Mouse (Mus musculus) heart, postnatal 36 days (tissue): Measurements from ENCODE around the gene Pip5k1c. TPM values are rescaled to one million over a fixed set of nuclear protein-coding genes. Genes with fewer than 3 reads are reported as not detected.

Experiments
- DNase-seq, 2 experiments: peaks; one replicate each; pipeline ENCODE4 v3.0.0; 2021 to 2022
- intact Hi-C: fragments of 180-260 bp; cut with DNase I; formaldehyde crosslinking; loops from one replicate; pipeline ENCODE4 v1.15.1; 2025
- microRNA-seq, 2 experiments: library from miRNA; unstranded; fragments of <30 nt; microRNA quantifications; one replicate each; pipeline ENCODE4 v1.2.0; 2021; ENCODE audit warnings: borderline number of aligned reads in 2 of 2
- total RNA-seq, 2 experiments: library from RNA; stranded (reverse); gene quantifications; 2 replicates each; pipeline ENCODE4 v1.2.3; 2021

Gene Pip5k1c
- total RNA-seq, 2 experiments from 2014 or later, result 31.5 to 33.3 TPM

DNA sequence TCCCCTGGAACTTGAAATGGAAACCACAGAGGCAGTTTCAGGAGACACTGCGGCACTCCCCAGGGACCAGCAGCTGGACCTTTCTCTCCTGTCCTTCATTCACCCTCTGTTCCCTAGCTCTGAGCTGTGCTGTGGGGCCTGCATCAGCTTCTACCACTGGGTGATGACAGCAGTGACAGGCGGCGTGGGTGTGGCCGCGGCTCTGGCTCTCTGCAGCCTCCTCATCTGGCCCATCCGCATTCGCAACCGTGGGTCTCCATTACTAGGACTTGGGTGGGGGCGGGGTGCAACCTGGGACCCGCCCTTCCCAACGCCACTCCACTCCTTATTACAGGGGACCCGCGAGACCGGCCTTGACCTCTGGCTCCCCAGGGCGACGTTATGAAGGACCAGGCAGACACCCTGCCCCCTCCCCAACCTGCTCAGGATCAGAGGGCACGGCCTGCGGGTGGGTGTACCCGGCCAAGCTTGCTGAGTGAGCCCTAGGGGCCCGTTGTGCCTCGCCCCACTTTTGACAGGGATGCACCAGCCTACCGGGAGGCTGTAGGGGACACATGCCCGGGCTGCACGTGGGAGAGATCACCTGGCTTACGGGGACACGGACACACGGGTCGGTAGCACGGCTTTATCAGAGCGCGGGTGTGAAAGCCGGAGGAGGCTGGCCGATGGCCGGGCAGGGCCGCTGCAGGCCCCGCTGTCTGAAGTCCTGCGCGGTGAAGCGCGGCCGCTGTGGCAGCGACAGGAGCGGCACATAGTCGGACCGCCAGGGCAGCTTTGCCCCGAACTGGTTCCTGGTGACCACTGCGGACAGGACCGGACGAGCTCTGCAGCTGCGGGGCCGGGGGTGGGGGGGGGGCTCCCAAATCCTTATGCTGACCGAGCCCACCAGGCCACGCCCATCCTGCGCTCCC is 70.9 kb downstream of the Pip5k1c start:
- intact Hi-C loops, result no loop called here
- peak in 1 of 2 experiments; percentile 33 for DNase-seq

DNA sequence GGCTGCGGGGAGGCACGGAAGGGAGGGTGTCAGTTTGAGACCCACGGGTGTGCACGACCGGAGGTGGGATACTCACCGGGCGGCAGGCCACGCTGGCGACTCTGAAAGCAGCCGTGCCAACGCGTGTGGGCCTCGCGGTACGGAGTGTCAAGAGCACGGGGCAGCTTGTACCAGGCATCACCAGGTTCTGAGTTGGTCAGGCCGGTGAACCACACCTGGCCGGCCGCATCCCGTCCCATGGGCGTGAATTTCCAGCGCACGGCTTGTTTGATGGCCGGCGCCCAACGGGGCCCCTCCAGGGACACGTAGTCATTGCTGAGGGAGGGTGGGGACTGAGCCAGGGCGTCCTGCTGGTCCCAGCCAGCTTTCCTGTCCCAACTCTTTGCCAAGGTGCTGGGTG is 71.9 kb downstream of the Pip5k1c start:
- DNase-seq, result peak in 1 of 2 experiments; percentile 49
- intact Hi-C loops, result no loop called here

DNA sequence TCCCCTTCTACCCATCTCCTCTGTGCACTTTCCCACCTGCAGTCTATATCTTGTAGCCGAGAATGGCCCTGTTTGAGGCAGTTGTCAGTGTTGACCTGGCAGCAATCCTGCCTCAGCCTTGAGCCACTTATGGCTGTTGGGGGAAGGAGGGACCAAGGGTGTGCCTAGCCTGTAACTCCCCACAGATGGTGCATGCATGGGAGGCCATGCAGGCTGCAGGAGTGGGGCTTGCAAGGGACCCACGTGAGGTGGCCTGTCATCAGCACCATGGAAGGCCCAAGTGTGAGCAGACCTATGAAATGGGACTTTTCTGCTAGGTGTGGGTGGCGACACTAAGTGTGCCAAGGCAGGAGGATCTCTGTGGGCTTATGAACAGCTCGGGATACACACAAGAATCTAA is 72.3 kb downstream of the Pip5k1c start:
- intact Hi-C loops, result no loop called here
- no peak for DNase-seq

DNA sequence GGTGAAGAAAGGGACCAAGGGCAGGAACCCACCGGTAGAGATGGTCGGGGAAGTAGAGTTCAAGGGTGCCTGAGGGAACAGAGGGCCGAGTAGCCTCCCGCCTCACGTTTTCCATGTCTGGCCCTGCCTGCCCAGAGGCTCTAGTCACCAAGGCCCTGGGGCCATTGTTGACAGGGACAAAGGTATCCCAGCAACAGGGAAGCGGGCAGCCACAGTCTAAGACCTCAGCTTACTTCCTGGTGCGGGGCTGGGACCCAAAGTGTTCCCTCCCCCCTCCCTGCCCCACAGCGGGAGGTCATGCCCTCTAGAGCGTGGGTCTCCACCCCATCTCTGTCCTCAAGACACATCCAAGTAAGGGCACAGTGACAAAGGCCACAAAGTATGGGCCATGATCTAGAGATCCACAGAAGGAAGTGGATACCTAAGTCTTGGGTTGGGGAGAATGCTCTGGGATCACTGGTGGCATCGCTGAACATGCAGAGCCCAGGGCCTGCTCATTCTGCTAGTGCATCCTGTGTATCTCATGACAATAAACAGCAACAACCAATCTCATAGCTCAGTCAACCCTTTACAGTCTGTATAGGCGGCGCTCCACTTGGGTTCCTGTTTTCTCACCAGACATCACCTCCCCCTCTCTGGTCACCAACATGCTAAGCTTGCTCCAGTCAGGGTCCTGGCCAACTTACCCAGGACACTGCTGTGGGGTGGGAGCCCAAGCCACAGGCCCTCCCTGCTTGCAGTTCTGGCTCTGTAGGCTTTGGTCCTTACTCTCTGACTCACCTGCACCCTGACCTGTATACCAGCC is 73.1 kb downstream of the Pip5k1c start, which contains the start of gene 4930404N11Rik:
Gene 4930404N11Rik, minus strand, starts transcription at position 145 of the 805 bp plus-strand sequence.
- DNase-seq, result no peak
- intact Hi-C loops, result no loop called here

DNA sequence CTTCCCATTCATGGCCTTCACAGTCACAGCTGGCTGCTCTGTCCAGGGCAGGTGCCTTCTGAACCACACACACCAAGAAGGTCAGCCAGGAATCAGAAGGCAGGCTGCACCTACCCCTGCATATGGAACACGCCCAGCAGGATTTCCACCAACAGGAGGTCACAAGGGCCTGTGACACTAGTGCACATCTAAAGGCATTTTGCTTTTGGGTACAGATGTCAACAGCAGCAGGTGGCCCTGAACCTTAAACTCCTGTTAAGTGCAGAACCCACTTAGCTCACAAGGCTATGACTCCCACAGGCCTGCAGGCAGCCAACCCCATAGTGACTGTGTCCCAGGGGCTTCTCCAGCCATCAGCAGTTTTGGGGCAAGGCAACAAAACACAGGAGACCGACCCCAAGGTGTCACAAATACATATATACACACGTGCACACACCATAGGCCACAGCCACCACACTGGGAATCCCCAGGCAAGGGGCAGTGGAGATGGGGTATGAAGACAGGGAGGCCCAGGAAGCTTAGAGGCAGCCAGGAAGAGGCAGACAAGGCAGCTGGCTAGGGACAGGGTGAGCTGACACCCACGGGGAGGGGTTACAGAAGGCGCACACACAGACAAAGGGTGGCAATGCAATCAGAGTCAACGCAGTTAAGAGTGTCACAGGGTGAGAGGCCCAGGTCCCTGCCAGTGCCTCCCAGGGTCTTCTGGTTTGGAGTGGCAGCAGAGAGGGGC is 73.9 kb downstream of the Pip5k1c start:
- no peak for DNase-seq
- intact Hi-C loops, result no loop called here

DNA sequence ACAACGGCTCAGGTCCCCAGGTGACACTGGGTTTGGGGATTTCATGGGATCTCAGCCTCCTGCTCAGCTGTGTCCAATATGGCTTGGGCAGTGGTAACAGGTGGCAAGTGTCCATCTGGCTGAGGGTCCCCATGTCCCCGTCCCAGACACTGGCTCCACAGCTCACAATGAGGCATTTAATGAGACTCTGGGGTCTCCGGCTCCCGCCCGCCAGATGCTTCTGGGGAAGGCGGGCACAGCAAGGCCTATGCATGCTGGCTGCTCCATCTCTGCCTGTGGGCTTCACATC is 74.4 kb downstream of the Pip5k1c start:
- intact Hi-C loops, result no loop called here
- no peak for DNase-seq

Small RNA genes lying within 50 kb of the gene (microRNA-seq; reads per million reads assigned to microRNA genes)
- 51.8 to 57.1 reads per million in 2 experiments for gene Mir3057

Other genes starting within 250 kb of the Pip5k1c start
- 10 to 100 TPM; 96.1 to 99.9 TPM for gene Sgta, start 232.8 kb upstream of the Pip5k1c start, total RNA-seq
- 10 to 100 TPM; 11.9 to 13.1 TPM for gene Thop1, start 222.9 kb upstream of the Pip5k1c start, total RNA-seq
- gene Creb3l3, start 194.1 kb upstream of the Pip5k1c start, total RNA-seq, result 1 to 10 TPM in 1 of 2 experiments, under 1 TPM in 1; 0.95 to 1.1 TPM
- 100 to 1,000 TPM; 113 to 125 TPM for gene Map2k2, start 187.0 kb upstream of the Pip5k1c start, total RNA-seq
- 10 to 100 TPM; 37.9 to 39.5 TPM for gene Zbtb7a, start 157.7 kb upstream of the Pip5k1c start, total RNA-seq
- 10 to 100 TPM; 14.0 to 17.1 TPM for gene Pias4, start 125.0 kb upstream of the Pip5k1c start, total RNA-seq
- gene Eef2, start 116.3 kb upstream of the Pip5k1c start, total RNA-seq, result 1,000 to 10,000 TPM; 1,005 to 1,085 TPM
- 10 to 100 TPM; 31.0 to 31.3 TPM for gene Dapk3, start 110.0 kb upstream of the Pip5k1c start, total RNA-seq
- gene 4930442H23Rik, start 109.1 kb upstream of the Pip5k1c start, total RNA-seq, result not detected
- 1 to 10 TPM; 7.8 to 7.9 TPM for gene Nmrk2, start 90.9 kb upstream of the Pip5k1c start, total RNA-seq
- under 1 TPM in 1 of 2 experiments, not detected in 1; 0.11 TPM for gene Atcay, start 62.1 kb upstream of the Pip5k1c start, total RNA-seq
- gene Zfr2, start 59.8 kb upstream of the Pip5k1c start, total RNA-seq, result 1 to 10 TPM; 2.5 to 3.6 TPM
- gene Matk, start 40.0 kb upstream of the Pip5k1c start, total RNA-seq, result under 1 TPM; 0.39 to 0.41 TPM
- gene Mrpl54, start 26.0 kb upstream of the Pip5k1c start, total RNA-seq, result 10 to 100 TPM; 95.2 to 97.4 TPM
- 100 to 1,000 TPM; 102 to 108 TPM for gene Apba3, start 26.0 kb upstream of the Pip5k1c start, total RNA-seq
- gene Tjp3, start 1.4 kb upstream of the Pip5k1c start, total RNA-seq, result under 1 TPM in 1 of 2 experiments, not detected in 1; 0.19 TPM
- gene Cactin, start 28.1 kb downstream of the Pip5k1c start, total RNA-seq, result 10 to 100 TPM; 13.2 to 17.4 TPM
- gene Tbxa2r, start 35.8 kb downstream of the Pip5k1c start, total RNA-seq, result 1 to 10 TPM; 5.0 to 5.4 TPM
- gene Gipc3, start 50.3 kb downstream of the Pip5k1c start, total RNA-seq, result 1 to 10 TPM; 5.9 TPM
- gene Hmg20b, start 57.5 kb downstream of the Pip5k1c start, total RNA-seq, result 10 to 100 TPM; 60.4 to 67.1 TPM
- gene Mfsd12, start 64.5 kb downstream of the Pip5k1c start, total RNA-seq, result 10 to 100 TPM; 11.7 to 12.5 TPM
- under 1 TPM; 0.31 to 0.81 TPM for gene 4930404N11Rik, start 72.9 kb downstream of the Pip5k1c start, total RNA-seq
- 10 to 100 TPM; 27.8 to 29.4 TPM for gene Fzr1, start 85.6 kb downstream of the Pip5k1c start, total RNA-seq
- 10 to 100 TPM; 50.3 to 52.2 TPM for gene Dohh, start 91.5 kb downstream of the Pip5k1c start, total RNA-seq
- 1 to 10 TPM; 1.1 to 2.0 TPM for gene Gm48551, start 91.5 kb downstream of the Pip5k1c start, total RNA-seq
- under 1 TPM in 1 of 2 experiments, not detected in 1; 0.62 TPM for gene Gm48552, start 96.0 kb downstream of the Pip5k1c start, total RNA-seq
- 1 to 10 TPM; 2.2 to 2.4 TPM for gene Smim24, start 100.1 kb downstream of the Pip5k1c start, total RNA-seq
- gene Nfic, start 162.7 kb downstream of the Pip5k1c start, total RNA-seq, result 100 to 1,000 TPM; 115 to 133 TPM
- gene Celf5, start 189.7 kb downstream of the Pip5k1c start, total RNA-seq, result under 1 TPM in 1 of 2 experiments, not detected in 1; 0.24 TPM
- gene Ncln, start 203.4 kb downstream of the Pip5k1c start, total RNA-seq, result 10 to 100 TPM; 61.9 to 63.9 TPM
- 1 to 10 TPM in 1 of 2 experiments, under 1 TPM in 1; 0.61 to 1.3 TPM for gene S1pr4, start 207.2 kb downstream of the Pip5k1c start, total RNA-seq
- under 1 TPM; 0.73 to 0.78 TPM for gene Gna15, start 231.3 kb downstream of the Pip5k1c start, total RNA-seq